Mouse (Mus musculus): Measurements from ENCODE around the gene Adcyap1r1. TPM values are rescaled to one million over a fixed set of nuclear protein-coding genes. Genes with fewer than 3 reads are reported as not detected.

Gene Adcyap1r1
- polyA plus RNA-seq, 1 experiment from 2014 or later = not detected

DNA sequence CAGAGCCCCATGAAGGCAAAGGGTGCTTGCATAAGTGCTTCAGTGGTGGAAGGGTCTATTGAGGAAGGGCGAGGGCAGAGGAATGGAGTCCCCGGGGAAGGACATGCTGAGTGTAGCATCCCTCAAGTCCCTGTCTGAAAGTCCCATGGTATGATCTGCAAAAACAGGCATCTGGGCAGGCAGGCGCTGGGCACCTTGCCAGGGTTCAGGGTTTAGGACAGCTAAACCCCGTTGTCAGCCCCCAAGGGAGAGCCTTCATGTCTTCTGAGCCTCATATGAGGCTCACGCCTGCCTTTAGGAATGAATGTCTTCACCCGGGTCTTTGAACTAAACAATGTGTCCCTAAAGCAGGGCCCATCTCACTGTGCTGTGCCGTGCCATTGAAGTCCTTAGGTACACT is 12.2 kb downstream of the Adcyap1r1 start:
- H3K9me3 ChIP-seq (ENCODE audit: low read length) = no peaks in the 10 kb centered on the region
- H3K4me1 ChIP-seq (ENCODE audit: insufficient read depth) = no peaks in the 10 kb centered on the region
- WGBS (ENCODE audit: insufficient replicate concordance) = 70% methylated on average over 7 of the region's 7 CpGs
- no peak overlapping the region for H3K9ac ChIP-seq (replicated peaks)
- no peak overlapping the region for H3K27ac ChIP-seq (ENCODE audit: low read depth)
- no peak overlapping the region for H3K4me2 ChIP-seq (ENCODE audit: low read depth, low read length)
- no peaks in the 10 kb centered on the region for H3K36me3 ChIP-seq (replicated peaks; ENCODE audit: insufficient read depth, low read length)
- ATAC-seq = no peak
- TF ChIP-seq CTCF (IDR thresholded peaks at IDR 0.05; ENCODE audit: low read depth) (no peak), EP300 (IDR thresholded peaks at IDR 0.05; ENCODE audit: low read depth) (no peak)
- H3K27me3 ChIP-seq (ENCODE audit: insufficient read depth, low read length) = no peaks in the 10 kb centered on the region
- no peak overlapping the region for H3K4me3 ChIP-seq (ENCODE audit: low read depth, low read length)
- no peak for DNase-seq

DNA sequence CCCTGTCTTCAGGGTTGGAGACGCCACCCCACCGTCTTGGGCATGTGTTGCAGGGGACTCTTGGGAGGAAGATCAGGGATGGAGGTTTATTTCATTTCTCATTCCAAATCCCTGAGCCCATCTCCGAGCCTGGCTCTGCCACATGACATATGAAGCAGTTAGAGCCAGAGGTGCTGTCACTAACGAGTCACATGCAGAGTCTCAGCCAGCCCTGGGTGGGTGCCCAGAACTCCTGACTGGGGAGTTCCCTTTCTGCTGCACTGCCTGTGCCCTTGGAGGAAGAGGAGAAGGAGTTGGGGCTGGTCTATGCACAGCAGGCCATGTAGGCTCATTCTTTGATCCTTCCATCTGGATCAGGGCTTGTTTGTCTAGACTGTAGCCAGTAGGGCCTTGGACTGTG is 13.5 kb downstream of the Adcyap1r1 start:
- no peak overlapping the region for H3K9ac ChIP-seq (replicated peaks)
- no peak overlapping the region for H3K4me2 ChIP-seq (ENCODE audit: low read depth, low read length)
- H3K27ac ChIP-seq (ENCODE audit: low read depth) = no peak overlapping the region
- no peaks in the 10 kb centered on the region for H3K27me3 ChIP-seq (ENCODE audit: insufficient read depth, low read length)
- WGBS (ENCODE audit: insufficient replicate concordance) = 58% methylated on average over 4 of the region's 4 CpGs
- no peak for ATAC-seq
- TF ChIP-seq CTCF (IDR thresholded peaks at IDR 0.05; ENCODE audit: low read depth) (no peak), EP300 (IDR thresholded peaks at IDR 0.05; ENCODE audit: low read depth) (no peak)
- DNase-seq = no peak
- no peaks in the 10 kb centered on the region for H3K9me3 ChIP-seq (ENCODE audit: low read length)
- H3K36me3 ChIP-seq (replicated peaks; ENCODE audit: insufficient read depth, low read length) = no peaks in the 10 kb centered on the region
- no peak overlapping the region for H3K4me3 ChIP-seq (ENCODE audit: low read depth, low read length)
- H3K4me1 ChIP-seq (ENCODE audit: insufficient read depth) = no peaks in the 10 kb centered on the region

DNA sequence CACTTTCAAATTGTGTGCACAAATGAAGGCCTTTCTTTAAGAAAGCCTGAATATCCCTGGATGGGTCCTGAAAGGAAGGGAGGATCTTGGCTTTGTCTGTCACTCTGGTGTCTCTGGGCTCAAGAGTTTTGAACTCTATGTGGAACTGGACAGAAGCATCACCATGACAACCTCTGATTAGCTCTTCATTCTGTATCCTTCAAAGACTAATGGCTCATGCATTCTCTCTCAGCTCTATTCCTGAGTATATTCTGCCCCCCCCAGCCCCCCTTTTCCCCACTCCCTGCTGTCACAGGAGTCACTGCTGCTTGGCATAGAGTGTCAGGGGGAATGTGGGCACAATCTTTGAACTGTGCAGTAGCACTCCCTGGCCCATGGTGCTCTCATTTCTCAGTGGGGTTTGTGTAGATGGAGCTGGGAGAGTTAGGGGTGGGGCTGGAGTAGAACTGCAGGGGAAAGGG is 14.6 kb downstream of the Adcyap1r1 start:
- H3K27ac ChIP-seq (ENCODE audit: low read depth) = no peak overlapping the region
- no peak for TF ChIP-seq CTCF (IDR thresholded peaks at IDR 0.05; ENCODE audit: low read depth)
- TF ChIP-seq EP300 (IDR thresholded peaks at IDR 0.05; ENCODE audit: low read depth) = no peak

DNA sequence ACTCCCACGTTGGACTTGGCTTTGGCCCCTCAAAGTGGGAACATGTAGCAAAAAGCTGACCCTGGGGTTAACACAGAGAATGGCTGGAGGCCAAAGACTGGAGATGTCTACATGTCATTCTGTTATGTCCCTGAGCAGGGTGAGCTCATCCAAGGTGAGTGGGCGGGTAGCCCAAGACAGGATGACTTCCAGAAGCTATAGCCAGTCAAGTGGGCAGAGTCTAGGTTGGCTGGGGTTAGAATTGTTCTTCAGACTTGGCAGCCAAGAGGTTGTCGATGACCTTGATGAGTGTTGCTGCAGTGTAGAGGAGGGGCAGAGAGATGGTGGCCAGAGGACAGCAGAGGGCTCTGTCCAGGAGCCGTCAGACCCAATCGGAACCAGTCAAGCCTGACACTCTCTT is 18.9 kb downstream of the Adcyap1r1 start:
- TF ChIP-seq EP300 (IDR thresholded peaks at IDR 0.05; ENCODE audit: low read depth) (no peak), CTCF (IDR thresholded peaks at IDR 0.05; ENCODE audit: low read depth) (no peak)
- ATAC-seq = no peak
- no peak overlapping the region for H3K4me2 ChIP-seq (ENCODE audit: low read depth, low read length)

More for the DNA sequence above, 14.6 kb downstream of the Adcyap1r1 start:
- no peak overlapping the region for H3K9ac ChIP-seq (replicated peaks)
- no peaks in the 10 kb centered on the region for H3K27me3 ChIP-seq (ENCODE audit: insufficient read depth, low read length)
- no peaks in the 10 kb centered on the region for H3K9me3 ChIP-seq (ENCODE audit: low read length)
- no peak overlapping the region for H3K4me2 ChIP-seq (ENCODE audit: low read depth, low read length)
- no peaks in the 10 kb centered on the region for H3K36me3 ChIP-seq (replicated peaks; ENCODE audit: insufficient read depth, low read length)
- H3K4me1 ChIP-seq (ENCODE audit: insufficient read depth) = no peaks in the 10 kb centered on the region
- no peak for DNase-seq
- no peak for ATAC-seq
- H3K4me3 ChIP-seq (ENCODE audit: low read depth, low read length) = no peak overlapping the region

DNA sequence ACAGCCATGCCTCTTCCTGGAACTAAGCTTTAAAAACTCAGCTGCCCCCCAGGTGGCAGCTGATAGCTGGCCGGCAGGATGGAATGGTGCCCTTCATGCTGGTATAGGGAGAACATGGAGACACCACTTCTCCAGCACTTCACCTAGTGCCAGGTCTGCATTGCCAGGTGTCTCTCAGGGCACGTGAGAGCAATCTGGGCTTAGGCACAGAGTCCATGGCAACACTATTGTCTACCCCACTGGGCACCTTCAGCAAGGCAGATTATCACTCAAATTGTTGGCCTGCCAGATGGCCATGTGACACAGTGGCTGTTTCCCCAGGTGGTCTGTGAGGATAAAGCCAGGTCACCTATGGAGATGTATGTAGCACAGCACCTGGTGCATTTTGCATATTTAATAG is 20.6 kb downstream of the Adcyap1r1 start:
- Histone ChIP-seq H3K9me3 (ENCODE audit: low read length) (no peaks in the 10 kb centered on the region), H3K27me3 (ENCODE audit: insufficient read depth, low read length) (no peaks in the 10 kb centered on the region), H3K4me2 (ENCODE audit: low read depth, low read length) (no peak overlapping the region), H3K9ac (replicated peaks) (no peak overlapping the region), H3K27ac (ENCODE audit: low read depth) (no peak overlapping the region), H3K4me3 (ENCODE audit: low read depth, low read length) (no peak overlapping the region), H3K36me3 (replicated peaks; ENCODE audit: insufficient read depth, low read length) (no peaks in the 10 kb centered on the region), H3K4me1 (ENCODE audit: insufficient read depth) (no peaks in the 10 kb centered on the region)
- TF ChIP-seq EP300 (IDR thresholded peaks at IDR 0.05; ENCODE audit: low read depth) (no peak), CTCF (IDR thresholded peaks at IDR 0.05; ENCODE audit: low read depth) (no peak)
- ATAC-seq = no peak
- no peak for DNase-seq
- WGBS (ENCODE audit: insufficient replicate concordance) = 66% methylated on average over 2 of the region's 2 CpGs

More for the DNA sequence above, 18.9 kb downstream of the Adcyap1r1 start:
- H3K27ac ChIP-seq (ENCODE audit: low read depth) = no peak overlapping the region
- no peaks in the 10 kb centered on the region for H3K4me1 ChIP-seq (ENCODE audit: insufficient read depth)
- no peaks in the 10 kb centered on the region for H3K36me3 ChIP-seq (replicated peaks; ENCODE audit: insufficient read depth, low read length)
- DNase-seq = no peak
- no peak overlapping the region for H3K4me3 ChIP-seq (ENCODE audit: low read depth, low read length)
- H3K9ac ChIP-seq (replicated peaks) = no peak overlapping the region
- H3K9me3 ChIP-seq (ENCODE audit: low read length) = no peaks in the 10 kb centered on the region
- no peaks in the 10 kb centered on the region for H3K27me3 ChIP-seq (ENCODE audit: insufficient read depth, low read length)
- WGBS (ENCODE audit: insufficient replicate concordance) = 64% methylated on average over 5 of the region's 5 CpGs

DNA sequence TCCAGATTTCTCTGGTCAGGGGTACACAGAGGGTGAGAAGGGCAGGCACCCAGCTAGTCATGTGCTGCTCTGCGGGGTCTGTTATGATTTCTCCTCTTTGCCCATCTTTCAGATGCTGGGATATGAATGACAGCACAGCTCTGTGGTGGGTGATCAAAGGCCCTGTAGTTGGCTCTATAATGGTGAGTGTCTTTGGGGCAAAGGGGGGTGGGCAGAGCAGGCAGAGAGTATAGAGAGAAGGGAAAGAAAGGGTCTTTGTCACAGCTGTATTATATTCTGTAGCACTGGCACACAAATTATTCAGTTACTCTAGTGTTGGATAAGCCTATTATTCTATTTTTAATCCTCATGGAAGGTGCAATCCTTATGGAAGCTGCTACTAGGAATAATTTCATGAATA is 29.2 kb downstream of the Adcyap1r1 start:
- 90% methylated on average over 1 of the region's 1 CpGs for WGBS (ENCODE audit: insufficient replicate concordance)
- Histone ChIP-seq H3K27ac (ENCODE audit: low read depth) (no peak overlapping the region), H3K4me3 (ENCODE audit: low read depth, low read length) (no peak overlapping the region), H3K27me3 (ENCODE audit: insufficient read depth, low read length) (no peaks in the 10 kb centered on the region), H3K9me3 (ENCODE audit: low read length) (no peaks in the 10 kb centered on the region), H3K4me2 (ENCODE audit: low read depth, low read length) (no peak overlapping the region), H3K36me3 (replicated peaks; ENCODE audit: insufficient read depth, low read length) (no peaks in the 10 kb centered on the region), H3K4me1 (ENCODE audit: insufficient read depth) (no peaks in the 10 kb centered on the region), H3K9ac (replicated peaks) (no peak overlapping the region)
- DNase-seq (no peak), ATAC-seq (no peak)
- TF ChIP-seq EP300 (IDR thresholded peaks at IDR 0.05; ENCODE audit: low read depth) (no peak), CTCF (IDR thresholded peaks at IDR 0.05; ENCODE audit: low read depth) (no peak)

DNA sequence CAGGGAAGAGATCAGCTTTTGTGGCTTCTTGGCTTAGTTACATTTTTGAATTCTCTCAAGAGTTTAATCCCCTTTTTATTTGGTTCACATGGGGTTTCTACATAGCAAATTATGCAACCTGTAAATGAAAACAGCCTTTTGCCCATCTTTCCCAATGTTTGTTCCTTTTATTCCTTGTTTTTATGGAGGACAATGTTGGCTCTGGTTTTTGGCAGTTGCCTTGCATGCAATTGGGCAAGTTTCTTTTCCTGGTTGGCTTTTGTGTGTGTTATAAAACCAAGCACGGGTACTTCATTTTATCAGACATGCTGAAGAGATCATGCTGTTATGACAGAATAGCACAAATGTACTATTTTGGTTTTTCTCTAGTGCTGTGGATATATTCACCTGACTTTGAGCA is 30.7 kb downstream of the Adcyap1r1 start:
- no peak overlapping the region for H3K9ac ChIP-seq (replicated peaks)
- H3K36me3 ChIP-seq (replicated peaks; ENCODE audit: insufficient read depth, low read length) = no peaks in the 10 kb centered on the region
- ATAC-seq (no peak), DNase-seq (no peak)
- TF ChIP-seq CTCF (IDR thresholded peaks at IDR 0.05; ENCODE audit: low read depth) (no peak), EP300 (IDR thresholded peaks at IDR 0.05; ENCODE audit: low read depth) (no peak)
- H3K4me2 ChIP-seq (ENCODE audit: low read depth, low read length) = no peak overlapping the region
- H3K27ac ChIP-seq (ENCODE audit: low read depth) = no peak overlapping the region
- H3K9me3 ChIP-seq (ENCODE audit: low read length) = no peaks in the 10 kb centered on the region
- 81% methylated on average over 1 of the region's 1 CpGs for WGBS (ENCODE audit: insufficient replicate concordance)
- no peak overlapping the region for H3K4me3 ChIP-seq (ENCODE audit: low read depth, low read length)
- no peaks in the 10 kb centered on the region for H3K27me3 ChIP-seq (ENCODE audit: insufficient read depth, low read length)
- H3K4me1 ChIP-seq (ENCODE audit: insufficient read depth) = no peaks in the 10 kb centered on the region

Data from liver, postnatal 0 days (tissue).